Mouse (Mus musculus) embryonic facial prominence, embryonic 10.5 days (tissue): Measurements from ENCODE around the gene Sgms1. TPM values are rescaled to one million over a fixed set of nuclear protein-coding genes. Genes with fewer than 3 reads are reported as not detected.

Source experiments
- DNase-seq: peaks from one replicate; pipeline ENCODE4 v3.0.0-alpha.2; 2017; ENCODE audit warnings: low spot score
- H3K27ac ChIP-seq: fragments of 300-500 bp; sonication (generic); replicated peaks from 2 replicates; pipeline ENCODE4 v1.5.1; 2016; ENCODE audit warnings: mild to moderate bottlenecking
- H3K27me3 ChIP-seq: fragments of 300-500 bp; sonication (generic); replicated peaks from 2 replicates; pipeline ENCODE4 v1.6.1; 2016; ENCODE audit warnings: low read depth, mild to moderate bottlenecking; ENCODE audit not compliant: poor library complexity, severe bottlenecking
- H3K36me3 ChIP-seq: fragments of 300-500 bp; sonication (generic); replicated peaks from 2 replicates; pipeline ENCODE4 v1.6.1; 2016; ENCODE audit warnings: mild to moderate bottlenecking, moderate library complexity
- H3K4me1 ChIP-seq: fragments of 300-500 bp; sonication (generic); 2 replicates; pipeline ENCODE4 v1.6.1; 2016
- H3K4me3 ChIP-seq: fragments of 300-500 bp; sonication (generic); 2 replicates; pipeline ENCODE4 v1.5.1; 2016; ENCODE audit warnings: mild to moderate bottlenecking, moderate library complexity
- H3K9me3 ChIP-seq: fragments of 300-500 bp; sonication (generic); 2 replicates; pipeline ENCODE4 v1.6.1; 2016; ENCODE audit warnings: mild to moderate bottlenecking
- WGBS: fragments of 180-500 bp; shearing (Covaris S2); methylation state at CpG from one replicate; pipeline ENCODE4 v1.1.7; 2016; 5-methylcytosine and 5-hydroxymethylcytosine counted together
- polyA plus RNA-seq: library from polyadenylated mRNA; unstranded; fragments of >200 nt; fragmentation: Nextera tagmentation; extraction: Ambion mirVana; gene quantifications from 2 replicates; pipeline ENCODE4 v1.2.1, GENCODE M21; 2016

Gene Sgms1
- polyA plus RNA-seq, 1 experiment from 2014 or later: 16.6 TPM

DNA sequence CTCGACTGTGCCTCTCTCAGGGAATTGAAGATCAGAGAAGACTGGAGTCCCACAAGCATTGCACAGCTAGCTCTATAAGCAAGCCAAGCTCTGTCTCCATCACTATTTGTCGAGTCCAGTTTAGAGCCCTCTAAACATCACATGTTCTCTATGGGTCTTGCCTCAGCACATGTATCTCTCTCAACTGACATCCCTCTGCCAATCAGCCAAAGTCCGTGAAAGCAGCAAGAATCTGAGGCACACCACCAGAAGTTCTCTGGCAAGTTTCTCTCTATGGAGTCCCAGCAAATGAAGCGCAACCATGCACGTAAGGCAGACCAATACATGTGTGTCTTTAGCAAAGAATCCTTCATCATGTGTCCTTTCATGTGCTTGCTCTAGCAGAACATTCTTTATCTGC lies 77.8 kb downstream of the Sgms1 start:
- Histone ChIP-seq H3K27me3 (no peaks in the 10 kb centered on the region), H3K36me3 (no peaks in the 10 kb centered on the region), H3K27ac (no peak overlapping the region), H3K4me3 (no peak overlapping the region), H3K9me3 (no peaks in the 10 kb centered on the region), H3K4me1 (no peaks in the 10 kb centered on the region)
- no peak for DNase-seq
- 91% methylated on average over 5 of the region's 5 CpGs for WGBS

- no peaks in the 10 kb centered on the region for H3K9me3 ChIP-seq
- no peak overlapping the region for H3K27ac ChIP-seq
- no peaks in the 10 kb centered on the region for H3K4me1 ChIP-seq
- DNase-seq: no peak
- H3K27me3 ChIP-seq: no peaks in the 10 kb centered on the region
- no peaks in the 10 kb centered on the region for H3K36me3 ChIP-seq
- 89% methylated on average over 3 of the region's 3 CpGs for WGBS
- H3K4me3 ChIP-seq: no peak overlapping the region
Measured at GRCm38 (mm10) chr19:32311063-32311462, 78.5 kb downstream of the Sgms1 start.

DNA sequence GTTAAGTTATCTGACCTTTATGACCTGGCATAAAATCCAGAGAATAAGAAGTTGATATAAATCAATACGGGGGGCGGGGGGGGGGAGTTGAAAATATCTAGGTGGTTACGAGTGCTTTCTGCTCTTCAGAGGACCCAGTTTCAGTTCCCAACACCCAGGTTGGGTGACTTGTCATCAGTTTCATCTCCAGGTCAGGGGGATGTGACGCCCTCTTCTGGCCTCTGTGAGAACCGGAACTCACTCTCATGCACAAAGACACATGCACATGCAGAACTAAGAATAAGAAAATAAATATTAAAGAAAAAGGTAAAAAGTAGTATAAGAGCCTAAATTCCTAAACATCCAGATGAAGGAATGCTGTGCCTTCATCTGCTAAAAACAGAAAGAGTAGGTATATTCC lies 79.0 kb downstream of the Sgms1 start:
- Histone ChIP-seq H3K9me3 (no peaks in the 10 kb centered on the region), H3K27me3 (no peaks in the 10 kb centered on the region), H3K4me3 (no peak overlapping the region), H3K4me1 (no peaks in the 10 kb centered on the region), H3K27ac (no peak overlapping the region), H3K36me3 (no peaks in the 10 kb centered on the region)
- 95% methylated on average over 5 of the region's 5 CpGs for WGBS
- no peak for DNase-seq

GRCm38 (mm10) chr19:32309346-32309745 lies 80.2 kb downstream of the Sgms1 start:
- 91% methylated on average over 3 of the region's 3 CpGs for WGBS
- no peak overlapping the region for H3K4me3 ChIP-seq
- H3K9me3 ChIP-seq: no peaks in the 10 kb centered on the region
- H3K36me3 ChIP-seq: no peaks in the 10 kb centered on the region
- H3K4me1 ChIP-seq: peaks cover 9% of the 10 kb centered on the region
- H3K27me3 ChIP-seq: no peaks in the 10 kb centered on the region
- no peak for DNase-seq
- no peak overlapping the region for H3K27ac ChIP-seq

DNA sequence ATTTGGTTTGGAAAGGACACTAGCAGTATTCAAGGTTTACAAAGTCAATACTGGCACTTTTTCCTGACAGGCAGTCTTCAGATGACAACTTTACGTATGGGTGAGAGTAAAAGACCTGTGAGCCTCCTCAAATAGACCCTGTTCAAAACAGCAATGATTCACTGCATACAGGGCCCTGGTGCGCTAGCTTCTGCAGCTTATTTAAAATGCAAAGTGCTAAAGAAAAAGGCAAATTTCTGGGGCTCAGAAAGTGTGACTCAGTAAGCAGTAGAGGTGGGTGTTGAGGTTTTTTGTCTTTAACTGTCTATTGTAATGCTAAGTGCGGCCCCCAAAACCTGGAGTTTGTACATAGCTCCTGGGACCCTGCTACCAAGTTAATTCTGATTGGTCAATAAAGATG lies 81.2 kb downstream of the Sgms1 start:
- Histone ChIP-seq H3K4me3 (no peak overlapping the region), H3K27me3 (no peaks in the 10 kb centered on the region), H3K4me1 (peaks cover 9% of the 10 kb centered on the region), H3K27ac (no peak overlapping the region), H3K36me3 (no peaks in the 10 kb centered on the region), H3K9me3 (no peaks in the 10 kb centered on the region)
- no peak for DNase-seq
- 89% methylated on average over 3 of the region's 3 CpGs for WGBS

- Histone ChIP-seq H3K9me3 (no peaks in the 10 kb centered on the region), H3K36me3 (no peaks in the 10 kb centered on the region), H3K27ac (no peak overlapping the region), H3K27me3 (no peaks in the 10 kb centered on the region), H3K4me3 (no peak overlapping the region), H3K4me1 (peaks cover 17% of the 10 kb centered on the region)
- no peak for DNase-seq
- WGBS: 65% methylated on average over 4 of the region's 4 CpGs
Measured at GRCm38 (mm10) chr19:32304898-32305297, 84.6 kb downstream of the Sgms1 start.

DNA sequence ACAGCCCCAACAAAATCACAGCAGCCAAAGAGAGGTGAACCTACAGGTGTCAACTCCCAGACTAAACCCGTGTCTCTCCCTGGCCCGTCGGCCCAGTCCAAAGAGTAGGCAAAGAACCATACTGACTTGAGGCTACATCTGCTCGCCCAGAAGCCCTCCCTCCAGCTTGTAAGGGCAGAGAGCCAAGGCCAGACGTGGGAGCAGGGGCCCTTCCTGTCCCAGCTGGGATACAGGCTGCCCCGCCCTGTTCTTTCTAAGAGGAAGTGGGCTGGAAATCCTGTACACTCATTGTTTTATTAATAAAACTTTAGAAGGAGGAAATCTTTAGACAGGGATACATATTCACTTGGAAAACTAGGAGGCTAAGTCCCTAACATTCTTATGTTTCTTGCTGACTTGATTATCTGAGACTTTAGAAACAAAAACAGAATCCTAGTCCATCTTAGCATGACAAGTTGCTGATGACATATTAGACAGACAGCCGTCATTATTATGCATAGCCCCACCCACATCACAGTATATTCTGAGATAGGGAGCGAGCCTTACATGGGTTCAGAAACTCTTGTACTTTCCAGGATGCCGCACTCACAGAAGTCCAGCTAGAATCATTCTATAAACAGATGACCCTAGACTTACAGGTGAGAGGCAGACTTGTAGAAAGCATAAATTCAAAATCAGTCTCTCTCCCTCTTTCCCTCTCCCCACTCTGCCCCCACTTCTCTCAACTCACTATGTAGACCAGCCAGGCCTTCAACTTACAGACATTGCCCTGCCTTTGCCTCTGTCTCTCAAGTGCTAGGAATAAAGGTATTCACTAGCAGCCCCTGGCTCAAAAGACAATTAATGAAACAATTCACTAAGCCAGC lies 85.3 kb downstream of the Sgms1 start:
- DNase-seq: no peak
- H3K4me1 ChIP-seq: peaks cover 22% of the 10 kb centered on the region
- H3K27me3 ChIP-seq: no peaks in the 10 kb centered on the region
- H3K36me3 ChIP-seq: no peaks in the 10 kb centered on the region
- no peak overlapping the region for H3K27ac ChIP-seq
- 80% methylated on average over 9 of the region's 9 CpGs for WGBS
- no peaks in the 10 kb centered on the region for H3K9me3 ChIP-seq
- H3K4me3 ChIP-seq: no peak overlapping the region

DNA sequence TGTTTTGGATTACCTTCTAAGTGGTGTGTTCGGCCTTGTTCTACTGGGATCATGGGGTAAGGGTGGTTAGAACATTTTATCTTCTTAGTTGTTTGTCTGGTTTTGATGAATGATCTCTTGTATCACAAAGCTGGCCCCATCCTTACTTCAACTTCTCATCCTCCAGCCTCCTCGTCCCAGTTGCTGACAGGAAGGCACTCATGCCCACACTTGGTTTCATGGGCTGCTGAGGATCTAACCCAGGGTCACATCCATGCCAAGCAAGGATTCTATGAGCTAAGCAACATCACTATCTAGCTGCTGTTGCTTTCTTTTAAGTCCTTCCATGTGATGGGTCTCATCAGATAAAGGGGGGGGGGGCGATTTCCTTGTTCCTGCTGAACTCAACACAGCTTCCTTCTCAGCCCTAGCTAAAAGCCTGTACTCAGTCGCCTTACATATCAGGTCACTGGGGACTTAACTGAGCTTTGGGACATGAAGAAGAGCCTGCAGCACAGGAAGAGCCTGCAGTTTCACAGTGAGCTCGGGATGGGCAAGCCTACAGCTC lies 86.6 kb downstream of the Sgms1 start:
- peaks cover 29% of the 10 kb centered on the region for H3K4me1 ChIP-seq
- 71% methylated on average over 5 of the region's 5 CpGs for WGBS
- H3K36me3 ChIP-seq: no peaks in the 10 kb centered on the region
- H3K27me3 ChIP-seq: no peaks in the 10 kb centered on the region
- DNase-seq: no peak
- H3K9me3 ChIP-seq: no peaks in the 10 kb centered on the region
- H3K27ac ChIP-seq: no peak overlapping the region
- no peak overlapping the region for H3K4me3 ChIP-seq

DNA sequence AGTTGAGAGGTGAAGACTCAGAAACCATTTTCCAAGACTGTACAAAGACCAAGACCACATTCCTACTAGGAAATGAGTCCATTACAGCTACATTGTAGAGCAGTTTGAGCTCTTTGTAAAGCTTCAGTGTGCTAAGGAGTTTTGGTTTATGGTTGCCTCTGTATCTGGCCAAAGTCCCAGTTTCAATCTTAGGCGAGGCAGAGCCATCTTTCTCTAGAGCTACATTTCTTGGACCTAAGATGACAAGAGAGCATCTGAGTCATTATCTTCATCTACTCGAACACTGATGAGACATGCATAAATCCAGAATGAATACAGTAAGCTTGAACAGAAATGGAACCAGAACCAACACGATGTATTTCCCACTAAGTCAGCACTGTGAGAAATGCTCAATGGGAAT lies 87.9 kb downstream of the Sgms1 start:
- no peaks in the 10 kb centered on the region for H3K9me3 ChIP-seq
- 90% methylated on average over 3 of the region's 3 CpGs for WGBS

GRCm38 (mm10) chr19:32298221-32298620 lies 91.3 kb downstream of the Sgms1 start:
- no peak for DNase-seq
- WGBS: 45% methylated on average over 7 of the region's 7 CpGs
- Histone ChIP-seq H3K27ac (no peak overlapping the region), H3K4me3 (no peak overlapping the region), H3K9me3 (no peaks in the 10 kb centered on the region), H3K4me1 (peaks cover 34% of the 10 kb centered on the region), H3K27me3 (no peaks in the 10 kb centered on the region), H3K36me3 (no peaks in the 10 kb centered on the region)

More for the DNA sequence above, 87.9 kb downstream of the Sgms1 start:
- Histone ChIP-seq H3K27ac (no peak overlapping the region), H3K4me3 (no peak overlapping the region), H3K4me1 (peaks cover 38% of the 10 kb centered on the region), H3K36me3 (no peaks in the 10 kb centered on the region), H3K27me3 (no peaks in the 10 kb centered on the region)
- no peak for DNase-seq

GRCm38 (mm10) chr19:32296863-32297262 lies 92.7 kb downstream of the Sgms1 start:
- Histone ChIP-seq H3K4me3 (no peak overlapping the region), H3K36me3 (no peaks in the 10 kb centered on the region), H3K27me3 (no peaks in the 10 kb centered on the region), H3K27ac (no peak overlapping the region), H3K9me3 (no peaks in the 10 kb centered on the region), H3K4me1 (peaks cover 42% of the 10 kb centered on the region)
- 71% methylated on average over 7 of the region's 7 CpGs for WGBS
- no peak for DNase-seq

DNA sequence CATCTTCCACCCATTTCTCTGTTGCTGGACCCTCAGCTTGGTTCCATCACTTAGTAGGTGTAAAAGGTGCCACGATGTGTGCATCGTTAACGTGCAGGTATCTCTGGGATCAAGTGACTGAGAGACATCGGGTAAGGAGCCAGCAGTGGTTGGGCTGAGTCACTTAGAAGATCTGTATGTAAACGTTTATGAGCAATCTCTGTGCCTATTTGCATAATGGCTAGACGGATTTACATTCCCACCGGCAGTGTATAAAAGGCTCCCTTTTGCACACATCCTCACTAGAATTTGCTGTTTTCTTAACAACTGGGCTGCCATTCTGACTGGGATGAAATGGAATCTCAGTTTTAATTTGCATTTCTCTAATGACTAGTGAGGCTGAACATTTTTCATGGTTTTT lies 93.9 kb downstream of the Sgms1 start:
- H3K27ac ChIP-seq: no peak overlapping the region

More for the DNA sequence above, 93.9 kb downstream of the Sgms1 start:
- H3K9me3 ChIP-seq: no peaks in the 10 kb centered on the region
- WGBS: 86% methylated on average over 7 of the region's 7 CpGs
- H3K4me3 ChIP-seq: no peak overlapping the region
- DNase-seq: no peak
- H3K36me3 ChIP-seq: no peaks in the 10 kb centered on the region
- H3K4me1 ChIP-seq: peaks cover 43% of the 10 kb centered on the region
- H3K27me3 ChIP-seq: no peaks in the 10 kb centered on the region
